ENCODE assay signal across 13 mouse cellular contexts in genomic region chr13:46884898-46885758, GRCm38 (mm10). TPM values are rescaled to one million over a fixed set of nuclear protein-coding genes. Genes with fewer than 3 reads are reported as not detected.
DNase-seq lines count a peak whose midpoint lies in the region; ATAC-seq and TF ChIP-seq lines count a peak whose summit lies in the region.
"Had no signal": no experiment of that assay in that cellular context is flagged by ENCODE, and none has a peak within 500 bp of the region (broad histone marks: within the 10 kb centered on the region; RNA-seq: fewer than 3 reads in every experiment).

No protein-coding gene starts in this region.

- no peak overlapping the region for H3K4me3 ChIP-seq in liver, embryonic 15.5 days (replicated peaks)
- H3K4me3 ChIP-seq in liver, embryonic 11.5 days (ENCODE audit: low read depth, low read length): no peak overlapping the region
- no peak overlapping the region for H3K4me3 ChIP-seq in heart, embryonic 14.5 days (ENCODE audit: control insufficient read depth in 1 of 2, insufficient read depth in 1 of 2, low read depth in 1 of 2, low read length in 2 of 2)
- no peak overlapping the region for H3K4me3 ChIP-seq in liver, postnatal 0 days (ENCODE audit: low read depth, low read length)
- H3K4me3 ChIP-seq: limb, embryonic 13.5 days had no signal

- 64% methylated on average over 26 of the region's 26 CpGs for WGBS in liver, embryonic 15.5 days (ENCODE audit: insufficient replicate concordance)
- 83% methylated on average over 26 of the region's 26 CpGs for WGBS in liver, embryonic 11.5 days
- 48% methylated on average over 26 of the region's 26 CpGs for WGBS in heart, embryonic 14.5 days
- WGBS in liver, postnatal 0 days (ENCODE audit: insufficient replicate concordance): 60% methylated on average over 26 of the region's 26 CpGs

- H3K9ac ChIP-seq in liver, embryonic 15.5 days: no peak overlapping the region
- H3K9ac ChIP-seq in liver, embryonic 11.5 days (ENCODE audit: low read depth, low read length): no peak overlapping the region
- H3K9ac ChIP-seq in heart, embryonic 14.5 days (ENCODE audit: low read length): peak overlapping the region; percentile 35; the same call in 1 of the 2 replicates
- no peak overlapping the region for H3K9ac ChIP-seq in liver, postnatal 0 days (replicated peaks)
- H3K9ac ChIP-seq: limb, embryonic 13.5 days had no signal

- no peak for TF ChIP-seq CTCF in liver, postnatal 0 days (IDR thresholded peaks at IDR 0.05; ENCODE audit: low read depth)

- H3K4me2 ChIP-seq in liver, embryonic 15.5 days: no peak overlapping the region
- H3K4me2 ChIP-seq in liver, embryonic 11.5 days: no peak overlapping the region
- H3K4me2 ChIP-seq in heart, embryonic 14.5 days (ENCODE audit: low read length): peak overlapping the region; percentile 34
- peak overlapping the region; percentile 18; the same call in 1 of the 2 replicates for H3K4me2 ChIP-seq in liver, postnatal 0 days (ENCODE audit: low read depth, low read length)
- H3K4me2 ChIP-seq: limb, embryonic 13.5 days had no signal

- no peaks in the 10 kb centered on the region for H3K9me3 ChIP-seq in liver, embryonic 15.5 days (replicated peaks)
- no peaks in the 10 kb centered on the region for H3K9me3 ChIP-seq in liver, embryonic 11.5 days (ENCODE audit: control insufficient read depth, low read length)
- no peaks in the 10 kb centered on the region for H3K9me3 ChIP-seq in heart, embryonic 14.5 days (ENCODE audit: control insufficient read depth, low read length)
- H3K9me3 ChIP-seq in liver, postnatal 0 days (ENCODE audit: low read length): no peaks in the 10 kb centered on the region
- H3K9me3 ChIP-seq: limb, embryonic 13.5 days had no signal

- H3K4me1 ChIP-seq in liver, embryonic 15.5 days (replicated peaks): peaks cover 17% of the 10 kb centered on the region
- H3K4me1 ChIP-seq in liver, embryonic 11.5 days (replicated peaks; ENCODE audit: control insufficient read depth, insufficient read depth, low read length): peaks cover 19% of the 10 kb centered on the region
- H3K4me1 ChIP-seq in heart, embryonic 14.5 days (ENCODE audit: control insufficient read depth in 2 of 2, insufficient read depth in 2 of 2, low read length in 2 of 2): peaks cover 39 to 72% of the 10 kb centered on the region in 2 experiments
- H3K4me1 ChIP-seq in liver, postnatal 0 days (ENCODE audit: insufficient read depth): peaks cover 25% of the 10 kb centered on the region

- H3K36me3 ChIP-seq in liver, embryonic 15.5 days (replicated peaks): no peaks in the 10 kb centered on the region
- H3K36me3 ChIP-seq in liver, embryonic 11.5 days (ENCODE audit: control insufficient read depth, insufficient read depth, low read length): no peaks in the 10 kb centered on the region
- no peaks in the 10 kb centered on the region for H3K36me3 ChIP-seq in heart, embryonic 14.5 days (ENCODE audit: control insufficient read depth, insufficient read depth, low read length)
- H3K36me3 ChIP-seq in liver, postnatal 0 days (replicated peaks; ENCODE audit: insufficient read depth, low read length): no peaks in the 10 kb centered on the region
- H3K36me3 ChIP-seq: limb, embryonic 13.5 days had no signal

- no peak for TF ChIP-seq EP300 in liver, postnatal 0 days (IDR thresholded peaks at IDR 0.05; ENCODE audit: low read depth)

- 0 out of 2 replicates have a peak, but pooled peaks have one; percentile 49 for ATAC-seq in liver, embryonic 15.5 days (ENCODE audit: insufficient read depth)
- ATAC-seq in liver, embryonic 11.5 days (replicated peaks; ENCODE audit: low FRiP score): no peak
- ATAC-seq in heart, embryonic 14.5 days (ENCODE audit: insufficient number of reproducible peaks, insufficient read depth, low FRiP score, low read depth): peak; percentile 52
- peak; percentile 85 for ATAC-seq in liver, postnatal 0 days
- ATAC-seq: activated CD4-positive, CD25-positive, alpha-beta regulatory T cell, adult 4 months had no signal

- no peak overlapping the region for H3K27ac ChIP-seq in liver, embryonic 15.5 days (replicated peaks)
- H3K27ac ChIP-seq in liver, embryonic 11.5 days (ENCODE audit: low read depth, low read length): no peak overlapping the region
- H3K27ac ChIP-seq in heart, embryonic 14.5 days (replicated peaks in 1 of 2; ENCODE audit: control insufficient read depth in 1 of 2, insufficient read depth in 1 of 2, low read depth in 2 of 2, low read length in 2 of 2): peak overlapping the region; percentile 76 to 82
- peak overlapping the region; percentile 66 for H3K27ac ChIP-seq in liver, postnatal 0 days (ENCODE audit: low read depth)
- H3K27ac ChIP-seq: limb, embryonic 13.5 days had no signal

- H3K27me3 ChIP-seq in liver, embryonic 15.5 days: no peaks in the 10 kb centered on the region
- no peaks in the 10 kb centered on the region for H3K27me3 ChIP-seq in liver, embryonic 11.5 days (replicated peaks; ENCODE audit: control insufficient read depth, insufficient read depth, low read length)
- H3K27me3 ChIP-seq in heart, embryonic 14.5 days (ENCODE audit: control insufficient read depth, insufficient read depth, low read length): no peaks in the 10 kb centered on the region
- no peaks in the 10 kb centered on the region for H3K27me3 ChIP-seq in liver, postnatal 0 days (ENCODE audit: insufficient read depth, low read length)
- H3K27me3 ChIP-seq: limb, embryonic 13.5 days had no signal

- intact Hi-C loops in gastrocnemius, postnatal 14 days (cut with DNase I; ENCODE audit: low total_unique reads): no loop called here

- peak; percentile 48 for DNase-seq in gastrocnemius, adult 18-20 months (ENCODE audit: low spot score)
- no peak for DNase-seq in gastrocnemius, postnatal 14 days
- DNase-seq in liver, embryonic 11.5 days (ENCODE audit: low spot score): no peak
- DNase-seq in liver, postnatal 0 days: peak; percentile 39
- DNase-seq in ovary, postnatal 10 days (ENCODE audit: low spot score): no peak
- no peak for DNase-seq in thymus, postnatal 36 days
- DNase-seq: cerebellum, postnatal 25 days; layer of hippocampus, adult 9-11 months; thymus, adult 18-20 months had no signal

RNA-seq across cellular contexts. Expression of gene Kif13a, which starts 44.5 kb away (rescaled TPM):
- 10 to 100 TPM; 82.9 to 87.5 TPM for total RNA-seq in gastrocnemius, adult 18-20 months (2021)
- 10 to 100 TPM; 56.0 to 56.5 TPM for total RNA-seq in gastrocnemius, postnatal 14 days (2021)
- 4.1 and 5.3 TPM in 2 replicates for polyA plus RNA-seq in liver, embryonic 15.5 days (2015; fragmentation: Nextera tagmentation; extraction: Ambion mirVana)
- 9.3 and 13.8 TPM in 2 replicates for polyA plus RNA-seq in liver, embryonic 11.5 days (2014; fragmentation: Nextera tagmentation; extraction: Ambion mirVana)
- polyA plus RNA-seq in heart, embryonic 14.5 days (2014; fragmentation: Nextera tagmentation; extraction: Ambion mirVana): 47.8 and 55.2 TPM in 2 replicates
- 4.9 and 5.4 TPM in 2 replicates for polyA plus RNA-seq in liver, postnatal 0 days (2015; fragmentation: Nextera tagmentation; extraction: Ambion mirVana)

Comparison
In these comparisons a context has a peak if more than half of its experiments do, and no peak if none do; other contexts are left out.
1. DNase-seq: peak in gastrocnemius, adult 18-20 months (single experiment) and liver, postnatal 0 days (single experiment); none in gastrocnemius, postnatal 14 days (single experiment), liver, embryonic 11.5 days (single experiment), ovary, postnatal 10 days (single experiment) and thymus, postnatal 36 days (0 of 2).
2. H3K27ac ChIP-seq: peak in heart, embryonic 14.5 days (2 of 2) and liver, postnatal 0 days (single experiment); none in liver, embryonic 15.5 days (single experiment) and liver, embryonic 11.5 days (single experiment).
3. H3K4me2 ChIP-seq: peak in heart, embryonic 14.5 days (single experiment) and liver, postnatal 0 days (single experiment); none in liver, embryonic 15.5 days (single experiment) and liver, embryonic 11.5 days (single experiment).